Mouse (Mus musculus) forebrain, embryonic 11.5 days (tissue): ENCODE data around the gene Ube2e2. TPM values are rescaled to one million over a fixed set of nuclear protein-coding genes. Genes with fewer than 3 reads are reported as not detected.
A peak's percentile ranks its signal among the peaks of the same experiment; 100 is the strongest.

Experiments
- ATAC-seq: fragments of 200-750 bp; cut with Nextera tagmentation; replicated peaks from 2 replicates; pipeline ENCODE4 v1.8.0; 2017; ENCODE audit warnings: moderate TSS enrichment; ENCODE audit not compliant: low FRiP score
- DNase-seq: peaks from one replicate; pipeline ENCODE4 v3.0.0-alpha.2; 2017; ENCODE audit warnings: low spot score
- H3K27ac ChIP-seq: fragments of 300-500 bp; sonication (generic); 2 replicates; pipeline ENCODE4 v1.5.1; 2014; ENCODE audit warnings: low read depth, low read length
- H3K27me3 ChIP-seq: fragments of 300-500 bp; sonication (generic); 2 replicates; pipeline ENCODE4 v1.6.1; 2014; ENCODE audit warnings: mild to moderate bottlenecking, low read length, mixed read lengths; ENCODE audit not compliant: control insufficient read depth, insufficient read depth
- H3K36me3 ChIP-seq: fragments of 300-500 bp; sonication (generic); 2 replicates; pipeline ENCODE4 v1.6.1; 2014; ENCODE audit warnings: mild to moderate bottlenecking, low read length, moderate library complexity, mixed read lengths; ENCODE audit not compliant: control insufficient read depth, insufficient read depth
- H3K4me1 ChIP-seq: fragments of 300-500 bp; sonication (generic); replicated peaks from 2 replicates; pipeline ENCODE4 v1.6.1; 2014; ENCODE audit warnings: low read length, mixed read lengths; ENCODE audit not compliant: control insufficient read depth, insufficient read depth
- H3K4me2 ChIP-seq: fragments of 300-500 bp; sonication (generic); 2 replicates; pipeline ENCODE4 v1.6.1; 2014; ENCODE audit warnings: low read depth, mild to moderate bottlenecking, low read length, moderate library complexity, mixed read lengths; ENCODE audit not compliant: severe bottlenecking
- H3K4me3 ChIP-seq: fragments of 300-500 bp; sonication (generic); 2 replicates; pipeline ENCODE4 v1.5.1; 2014; ENCODE audit warnings: low read depth, low read length
- H3K9ac ChIP-seq: fragments of 300-500 bp; sonication (generic); 2 replicates; pipeline ENCODE4 v1.6.1; 2014; ENCODE audit warnings: low read length
- H3K9me3 ChIP-seq: fragments of 300-500 bp; sonication (generic); 2 replicates; pipeline ENCODE4 v1.6.1; 2016; ENCODE audit warnings: low read length, mixed read lengths; ENCODE audit not compliant: control insufficient read depth
- WGBS: fragments of 180-500 bp; shearing (Covaris S2); extraction: QIAGEN DNeasy Blood & Tissue Kit; methylation state at CpG from one replicate; pipeline ENCODE4 v1.1.7; 2014; 5-methylcytosine and 5-hydroxymethylcytosine counted together
- polyA plus RNA-seq: library from polyadenylated mRNA; unstranded; fragments of >200 nt; fragmentation: Nextera tagmentation; extraction: Ambion mirVana; gene quantifications from 2 replicates; pipeline ENCODE4 v1.2.1, GENCODE M21; 2014

Ube2e2 gene
- polyA plus RNA-seq, 1 experiment from 2014 or later: 52.0 TPM

- no peaks in the 10 kb centered on the region for H3K27me3 ChIP-seq
- 68% methylated on average over 2 of the region's 2 CpGs for WGBS
Observed at GRCm38 (mm10) chr14:18758595-18759532, 135.2 kb downstream of the Ube2e2 start.

GRCm38 (mm10) chr14:18758003-18758402 is 136.1 kb downstream of the Ube2e2 start:
- H3K27ac ChIP-seq: no peak overlapping the region
- 89% methylated on average over 2 of the region's 2 CpGs for WGBS
- H3K9me3 ChIP-seq: no peaks in the 10 kb centered on the region
- H3K36me3 ChIP-seq: no peaks in the 10 kb centered on the region
- DNase-seq: no peak
- no peak overlapping the region for H3K9ac ChIP-seq
- no peak overlapping the region for H3K4me2 ChIP-seq
- H3K27me3 ChIP-seq: no peaks in the 10 kb centered on the region
- H3K4me3 ChIP-seq: no peak overlapping the region
- no peaks in the 10 kb centered on the region for H3K4me1 ChIP-seq
- ATAC-seq: no peak

More at GRCm38 (mm10) chr14:18758595-18759532, 135.2 kb downstream of the Ube2e2 start:
- no peaks in the 10 kb centered on the region for H3K36me3 ChIP-seq
- no peak for DNase-seq
- no peaks in the 10 kb centered on the region for H3K4me1 ChIP-seq
- no peak overlapping the region for H3K4me2 ChIP-seq
- 0 out of 2 replicates have a peak, but pooled peaks have one; percentile 51 for ATAC-seq
- no peak overlapping the region for H3K27ac ChIP-seq
- no peak overlapping the region for H3K4me3 ChIP-seq
- H3K9me3 ChIP-seq: no peaks in the 10 kb centered on the region
- H3K9ac ChIP-seq: no peak overlapping the region

- WGBS: 96% methylated on average over 1 of the region's 1 CpGs
- Histone ChIP-seq H3K4me2 (no peak overlapping the region), H3K4me3 (no peak overlapping the region), H3K36me3 (no peaks in the 10 kb centered on the region), H3K27me3 (no peaks in the 10 kb centered on the region), H3K9me3 (no peaks in the 10 kb centered on the region), H3K27ac (no peak overlapping the region), H3K9ac (no peak overlapping the region), H3K4me1 (no peaks in the 10 kb centered on the region)
- no peak for ATAC-seq
- no peak for DNase-seq
Observed at GRCm38 (mm10) chr14:18755410-18755809, 138.7 kb downstream of the Ube2e2 start.

GRCm38 (mm10) chr14:18754595-18754994 is 139.5 kb downstream of the Ube2e2 start:
- Histone ChIP-seq H3K36me3 (no peaks in the 10 kb centered on the region), H3K4me1 (no peaks in the 10 kb centered on the region), H3K9me3 (no peaks in the 10 kb centered on the region), H3K27ac (no peak overlapping the region), H3K27me3 (no peaks in the 10 kb centered on the region), H3K4me3 (no peak overlapping the region), H3K9ac (no peak overlapping the region), H3K4me2 (no peak overlapping the region)
- WGBS: 91% methylated on average over 2 of the region's 2 CpGs
- no peak for DNase-seq
- no peak for ATAC-seq

DNA sequence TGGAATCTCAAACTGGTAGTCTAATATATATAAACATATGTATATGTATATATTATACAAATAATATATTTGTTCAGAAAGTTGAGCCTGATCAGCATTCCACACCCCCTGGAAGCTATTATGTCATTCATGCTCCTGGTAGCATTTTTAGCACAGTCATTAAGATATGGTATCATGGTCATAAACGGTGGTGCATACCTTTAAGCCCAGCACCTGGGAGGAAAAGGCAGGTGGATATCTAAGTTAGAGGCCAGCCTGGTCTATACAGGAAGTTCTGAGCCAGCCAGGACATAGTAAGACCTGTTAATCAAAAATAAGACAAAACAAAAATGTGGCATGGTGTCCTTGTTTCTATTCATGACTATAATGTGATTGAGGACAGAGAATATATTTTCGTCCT is 140.1 kb downstream of the Ube2e2 start:
- no peak overlapping the region for H3K4me3 ChIP-seq
- no peaks in the 10 kb centered on the region for H3K4me1 ChIP-seq
- H3K27me3 ChIP-seq: no peaks in the 10 kb centered on the region
- no peak overlapping the region for H3K9ac ChIP-seq
- ATAC-seq (no peak), DNase-seq (no peak)
- no peaks in the 10 kb centered on the region for H3K36me3 ChIP-seq
- H3K9me3 ChIP-seq: no peaks in the 10 kb centered on the region
- H3K27ac ChIP-seq: no peak overlapping the region
- WGBS: 87% methylated on average over 2 of the region's 2 CpGs
- H3K4me2 ChIP-seq: no peak overlapping the region

- ATAC-seq (no peak), DNase-seq (no peak)
- Histone ChIP-seq H3K9ac (no peak overlapping the region), H3K27me3 (no peaks in the 10 kb centered on the region), H3K9me3 (no peaks in the 10 kb centered on the region), H3K4me3 (no peak overlapping the region), H3K4me1 (no peaks in the 10 kb centered on the region), H3K36me3 (no peaks in the 10 kb centered on the region), H3K27ac (no peak overlapping the region), H3K4me2 (no peak overlapping the region)
- 79% methylated on average over 4 of the region's 4 CpGs for WGBS
Observed at GRCm38 (mm10) chr14:18731154-18731553, 162.9 kb downstream of the Ube2e2 start.

GRCm38 (mm10) chr14:18720601-18721591 is 173.2 kb downstream of the Ube2e2 start:
- Histone ChIP-seq H3K9ac (no peak overlapping the region), H3K4me3 (no peak overlapping the region), H3K4me1 (no peaks in the 10 kb centered on the region), H3K27me3 (no peaks in the 10 kb centered on the region), H3K4me2 (no peak overlapping the region), H3K9me3 (no peaks in the 10 kb centered on the region), H3K36me3 (no peaks in the 10 kb centered on the region), H3K27ac (no peak overlapping the region)
- DNase-seq: no peak
- ATAC-seq: no peak
- WGBS: 91% methylated on average over 2 of the region's 2 CpGs

DNA sequence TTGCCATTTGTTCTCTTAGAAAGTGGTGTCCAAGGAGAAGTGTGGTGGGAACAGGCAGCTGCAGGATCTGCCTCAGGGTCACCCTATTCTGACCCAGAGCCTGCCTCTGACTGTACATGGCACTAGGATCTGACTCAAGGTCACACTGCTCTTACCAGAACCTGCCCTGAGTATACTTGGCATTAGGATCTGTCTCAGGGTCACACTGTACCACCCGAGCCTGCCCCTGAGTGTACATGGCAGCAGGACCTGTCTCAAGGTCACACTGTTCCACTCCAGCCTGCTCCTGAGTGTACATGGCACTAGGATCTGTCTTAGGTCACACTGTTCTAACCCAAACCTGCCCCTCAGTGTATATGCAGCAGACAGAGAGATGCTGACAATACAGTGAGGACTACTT is 177.1 kb downstream of the Ube2e2 start:
- H3K4me2 ChIP-seq: no peak overlapping the region
- no peaks in the 10 kb centered on the region for H3K36me3 ChIP-seq
- ATAC-seq (no peak), DNase-seq (no peak)
- H3K4me1 ChIP-seq: no peaks in the 10 kb centered on the region
- WGBS: 92% methylated on average over 1 of the region's 1 CpGs
- H3K27ac ChIP-seq: no peak overlapping the region
- no peak overlapping the region for H3K4me3 ChIP-seq
- no peak overlapping the region for H3K9ac ChIP-seq
- no peaks in the 10 kb centered on the region for H3K9me3 ChIP-seq
- H3K27me3 ChIP-seq: no peaks in the 10 kb centered on the region
